Mouse (Mus musculus) heart, embryonic 10.5 days (tissue): ENCODE results near the gene Kdm2b. TPM values are rescaled to one million over a fixed set of nuclear protein-coding genes. Genes with fewer than 3 reads are reported as not detected.

Experiments used
- DNase-seq: peaks from one replicate; pipeline ENCODE4 v3.0.0-alpha.2; 2017; ENCODE audit warnings: low spot score
- H3K27ac ChIP-seq: fragments of 300-500 bp; sonication (generic); 2 replicates; pipeline ENCODE4 v1.5.1; 2016; ENCODE audit warnings: mild to moderate bottlenecking
- H3K27me3 ChIP-seq: fragments of 300-500 bp; sonication (generic); 2 replicates; pipeline ENCODE4 v1.6.1; 2016; ENCODE audit warnings: mild to moderate bottlenecking; ENCODE audit not compliant: poor library complexity, insufficient read depth, severe bottlenecking
- H3K36me3 ChIP-seq: fragments of 300-500 bp; sonication (generic); 2 replicates; pipeline ENCODE4 v1.6.1; 2016; ENCODE audit warnings: mild to moderate bottlenecking, moderate library complexity
- H3K4me1 ChIP-seq: fragments of 300-500 bp; sonication (generic); 2 replicates; pipeline ENCODE4 v1.6.1; 2016; ENCODE audit warnings: mild to moderate bottlenecking
- H3K4me3 ChIP-seq: fragments of 300-500 bp; sonication (generic); 2 replicates; pipeline ENCODE4 v1.5.1; 2016; ENCODE audit warnings: mild to moderate bottlenecking, moderate library complexity
- H3K9me3 ChIP-seq: fragments of 300-500 bp; sonication (generic); 2 replicates; pipeline ENCODE4 v1.6.1; 2016; ENCODE audit warnings: mild to moderate bottlenecking, moderate library complexity
- WGBS: fragments of 180-500 bp; shearing (Covaris S2); methylation state at CpG from one replicate; pipeline ENCODE4 v1.1.7; 2016; 5-methylcytosine and 5-hydroxymethylcytosine counted together
- polyA plus RNA-seq: library from polyadenylated mRNA; unstranded; fragments of >200 nt; fragmentation: Nextera tagmentation; extraction: Ambion mirVana; gene quantifications from 2 replicates; pipeline ENCODE4 v1.2.1, GENCODE M21; 2016

Kdm2b gene
- 35.5 and 47.1 TPM in 2 replicates for polyA plus RNA-seq

GRCm38 (mm10) chr5:122989551-122990330 is at the start of gene Kdm2b:
Gene Kdm2b (minus strand): TSS chr5:122989823.
- Histone ChIP-seq H3K4me1 (peaks cover 63% of the 10 kb centered on the region), H3K27ac (peak within 1 kb of the TSS; percentile 99), H3K4me3 (peak within 1 kb of the TSS; percentile 66), H3K36me3 (no peaks in the 10 kb centered on the region), H3K27me3 (no peaks in the 10 kb centered on the region), H3K9me3 (no peaks in the 10 kb centered on the region)
- WGBS, result 1% methylated on average over 15 of the region's 15 CpGs
- DNase-seq, result no peak

GRCm38 (mm10) chr5:123039120-123039752 is 49.6 kb upstream of the Kdm2b start:
- Histone ChIP-seq H3K4me1 (peaks cover 29% of the 10 kb centered on the region), H3K27me3 (no peaks in the 10 kb centered on the region), H3K27ac (peak overlapping the region; percentile 69), H3K4me3 (peak overlapping the region; percentile 56), H3K9me3 (no peaks in the 10 kb centered on the region), H3K36me3 (no peaks in the 10 kb centered on the region)
- 3% methylated on average over 25 of the region's 25 CpGs for WGBS
- DNase-seq, result peak; percentile 92

GRCm38 (mm10) chr5:123038115-123038514 is 48.5 kb upstream of the Kdm2b start:
- Histone ChIP-seq H3K4me3 (no peak overlapping the region), H3K36me3 (no peaks in the 10 kb centered on the region), H3K9me3 (no peaks in the 10 kb centered on the region), H3K27me3 (no peaks in the 10 kb centered on the region), H3K4me1 (peaks cover 29% of the 10 kb centered on the region), H3K27ac (no peak overlapping the region)
- no peak for DNase-seq
- 78% methylated on average over 5 of the region's 5 CpGs for WGBS

GRCm38 (mm10) chr5:123035564-123035963 is 45.9 kb upstream of the Kdm2b start:
- WGBS, result 43% methylated on average over 6 of the region's 6 CpGs

GRCm38 (mm10) chr5:123035089-123035488 is 45.5 kb upstream of the Kdm2b start:
- Histone ChIP-seq H3K27me3 (no peaks in the 10 kb centered on the region), H3K27ac (no peak overlapping the region), H3K4me3 (no peak overlapping the region), H3K36me3 (peaks cover 20% of the 10 kb centered on the region), H3K9me3 (no peaks in the 10 kb centered on the region), H3K4me1 (peaks cover 21% of the 10 kb centered on the region)
- no peak for DNase-seq
- 90% methylated on average over 4 of the region's 4 CpGs for WGBS

More at GRCm38 (mm10) chr5:123035564-123035963, 45.9 kb upstream of the Kdm2b start:
- Histone ChIP-seq H3K4me1 (peaks cover 23% of the 10 kb centered on the region), H3K4me3 (no peak overlapping the region), H3K36me3 (peaks cover 16% of the 10 kb centered on the region), H3K27me3 (no peaks in the 10 kb centered on the region), H3K9me3 (no peaks in the 10 kb centered on the region), H3K27ac (no peak overlapping the region)
- no peak for DNase-seq

- H3K27me3 ChIP-seq, result no peaks in the 10 kb centered on the region
- H3K36me3 ChIP-seq, result peaks cover 34% of the 10 kb centered on the region
- H3K4me3 ChIP-seq, result no peak overlapping the region
- H3K9me3 ChIP-seq, result no peaks in the 10 kb centered on the region
- WGBS, result 75% methylated on average over 7 of the region's 7 CpGs
- H3K27ac ChIP-seq, result no peak overlapping the region
- peaks cover 20% of the 10 kb centered on the region for H3K4me1 ChIP-seq
- no peak for DNase-seq
These were observed 44.1 kb upstream of the Kdm2b start for GRCm38 (mm10) chr5:123033646-123034160.

- H3K27ac ChIP-seq, result no peak overlapping the region
- no peaks in the 10 kb centered on the region for H3K27me3 ChIP-seq
- 95% methylated on average over 3 of the region's 3 CpGs for WGBS
- peaks cover 32% of the 10 kb centered on the region for H3K4me1 ChIP-seq
- no peak for DNase-seq
- H3K9me3 ChIP-seq, result no peaks in the 10 kb centered on the region
- H3K4me3 ChIP-seq, result no peak overlapping the region
- peaks cover 34% of the 10 kb centered on the region for H3K36me3 ChIP-seq
These were observed 41.7 kb upstream of the Kdm2b start for GRCm38 (mm10) chr5:123031312-123031711.

GRCm38 (mm10) chr5:123029729-123030128 is 40.1 kb upstream of the Kdm2b start:
- 79% methylated on average over 7 of the region's 7 CpGs for WGBS
- Histone ChIP-seq H3K4me3 (no peak overlapping the region), H3K36me3 (peaks cover 37% of the 10 kb centered on the region), H3K27me3 (no peaks in the 10 kb centered on the region), H3K27ac (0 out of 2 replicates have a peak overlapping the region, but pooled peaks have one; percentile 38), H3K9me3 (no peaks in the 10 kb centered on the region), H3K4me1 (peaks cover 27% of the 10 kb centered on the region)
- no peak for DNase-seq

- Histone ChIP-seq H3K27ac (peak overlapping the region; percentile 10; the same call in 1 of the 2 replicates), H3K4me3 (no peak overlapping the region), H3K36me3 (peaks cover 43% of the 10 kb centered on the region), H3K4me1 (peaks cover 29% of the 10 kb centered on the region), H3K27me3 (no peaks in the 10 kb centered on the region), H3K9me3 (no peaks in the 10 kb centered on the region)
- WGBS, result 66% methylated on average over 6 of the region's 6 CpGs
- no peak for DNase-seq
These were observed 37.8 kb upstream of the Kdm2b start for GRCm38 (mm10) chr5:123027436-123027835.

- DNase-seq, result no peak
- Histone ChIP-seq H3K36me3 (peaks cover 38% of the 10 kb centered on the region), H3K27ac (no peak overlapping the region), H3K9me3 (no peaks in the 10 kb centered on the region), H3K4me1 (peaks cover 29% of the 10 kb centered on the region), H3K4me3 (no peak overlapping the region), H3K27me3 (no peaks in the 10 kb centered on the region)
- 55% methylated on average over 6 of the region's 6 CpGs for WGBS
These were observed 36.8 kb upstream of the Kdm2b start for GRCm38 (mm10) chr5:123026414-123026813.

- Histone ChIP-seq H3K27me3 (no peaks in the 10 kb centered on the region), H3K4me1 (peaks cover 29% of the 10 kb centered on the region), H3K9me3 (no peaks in the 10 kb centered on the region), H3K27ac (no peak overlapping the region), H3K36me3 (peaks cover 26% of the 10 kb centered on the region), H3K4me3 (no peak overlapping the region)
- DNase-seq, result no peak
- WGBS, result 85% methylated on average over 9 of the region's 9 CpGs
These were observed 35.4 kb upstream of the Kdm2b start for GRCm38 (mm10) chr5:123024965-123025573.

- 86% methylated on average over 6 of the region's 6 CpGs for WGBS
- no peaks in the 10 kb centered on the region for H3K9me3 ChIP-seq
- no peak overlapping the region for H3K4me3 ChIP-seq
- no peaks in the 10 kb centered on the region for H3K27me3 ChIP-seq
- no peak for DNase-seq
- H3K4me1 ChIP-seq, result peaks cover 31% of the 10 kb centered on the region
- H3K27ac ChIP-seq, result no peak overlapping the region
- H3K36me3 ChIP-seq, result peaks cover 18% of the 10 kb centered on the region
These were observed 34.7 kb upstream of the Kdm2b start for GRCm38 (mm10) chr5:123024312-123024711.

- DNase-seq, result no peak
- Histone ChIP-seq H3K36me3 (peaks cover 18% of the 10 kb centered on the region; the same call in 1 of the 2 replicates), H3K4me1 (peaks cover 40% of the 10 kb centered on the region), H3K4me3 (no peak overlapping the region), H3K27ac (no peak overlapping the region), H3K27me3 (no peaks in the 10 kb centered on the region), H3K9me3 (no peaks in the 10 kb centered on the region)
- WGBS, result 76% methylated on average over 6 of the region's 6 CpGs
These were observed 33.4 kb upstream of the Kdm2b start for GRCm38 (mm10) chr5:123023049-123023448.
